In genomic region chr11:52744593-52745450, GRCm38 (mm10) we compare ENCODE assay signal across 19 mouse cellular contexts. TPM values are rescaled to one million over a fixed set of nuclear protein-coding genes. Genes with fewer than 3 reads are reported as not detected.
DNase-seq lines count a peak whose midpoint lies in the region; ATAC-seq and TF ChIP-seq lines count a peak whose summit lies in the region.
"Had no signal": no experiment of that assay in that cellular context is flagged by ENCODE, and none has a peak within 500 bp of the region (broad histone marks: within the 10 kb centered on the region; RNA-seq: fewer than 3 reads in every experiment).

No protein-coding gene starts in this region.

- H3K9ac ChIP-seq in lung, embryonic 16.5 days (ENCODE audit: low read length): no peak overlapping the region
- no peak overlapping the region for H3K9ac ChIP-seq in heart, embryonic 12.5 days
- H3K9ac ChIP-seq in intestine, embryonic 14.5 days (ENCODE audit: low read length): no peak overlapping the region
- H3K9ac ChIP-seq in stomach, postnatal 0 days (ENCODE audit: low read length): no peak overlapping the region
- H3K9ac ChIP-seq: embryonic facial prominence, embryonic 12.5 days; hindbrain, embryonic 14.5 days; liver, postnatal 0 days had no signal

- no peaks in the 10 kb centered on the region for H3K27me3 ChIP-seq in lung, embryonic 16.5 days (ENCODE audit: control insufficient read depth, insufficient read depth, low read depth, low read length)
- H3K27me3 ChIP-seq in heart, embryonic 12.5 days (replicated peaks): no peaks in the 10 kb centered on the region
- H3K27me3 ChIP-seq in intestine, embryonic 14.5 days (replicated peaks; ENCODE audit: control insufficient read depth, insufficient read depth, low read length): no peaks in the 10 kb centered on the region
- H3K27me3 ChIP-seq in stomach, postnatal 0 days (ENCODE audit: control insufficient read depth, insufficient read depth, low read length): no peaks in the 10 kb centered on the region
- H3K27me3 ChIP-seq: embryonic facial prominence, embryonic 12.5 days had no signal

- no peaks in the 10 kb centered on the region for H3K9me3 ChIP-seq in lung, embryonic 16.5 days (ENCODE audit: control insufficient read depth, low read length)
- peaks cover 2% of the 10 kb centered on the region; the same call in 1 of the 2 replicates for H3K9me3 ChIP-seq in heart, embryonic 12.5 days (replicated peaks)
- H3K9me3 ChIP-seq in intestine, embryonic 14.5 days (ENCODE audit: control insufficient read depth, low read length): no peaks in the 10 kb centered on the region
- H3K9me3 ChIP-seq in stomach, postnatal 0 days (ENCODE audit: control insufficient read depth, low read length): no peaks in the 10 kb centered on the region
- H3K9me3 ChIP-seq: embryonic facial prominence, embryonic 12.5 days; midbrain, embryonic 10.5 days had no signal

- TF ChIP-seq CTCF in stomach, postnatal 0 days (IDR thresholded peaks at IDR 0.05; ENCODE audit: low read depth): no peak

- H3K4me2 ChIP-seq in lung, embryonic 16.5 days (ENCODE audit: low read depth, low read length): no peak overlapping the region
- H3K4me2 ChIP-seq in heart, embryonic 12.5 days: peak overlapping the region; percentile 36
- H3K4me2 ChIP-seq in intestine, embryonic 14.5 days (ENCODE audit: low read length): no peak overlapping the region
- H3K4me2 ChIP-seq in stomach, postnatal 0 days (replicated peaks; ENCODE audit: low read depth): no peak overlapping the region
- H3K4me2 ChIP-seq: embryonic facial prominence, embryonic 12.5 days; hindbrain, embryonic 14.5 days had no signal

- no peak overlapping the region for H3K4me3 ChIP-seq in lung, embryonic 16.5 days (ENCODE audit: low read length)
- H3K4me3 ChIP-seq in heart, embryonic 12.5 days: no peak overlapping the region
- no peak overlapping the region for H3K4me3 ChIP-seq in intestine, embryonic 14.5 days (ENCODE audit: low read depth, low read length)
- no peak overlapping the region for H3K4me3 ChIP-seq in stomach, postnatal 0 days (ENCODE audit: low read depth, low read length)
- H3K4me3 ChIP-seq: embryonic facial prominence, embryonic 12.5 days; midbrain, embryonic 10.5 days had no signal

- H3K36me3 ChIP-seq in lung, embryonic 16.5 days (ENCODE audit: control insufficient read depth, insufficient read depth, low read length): no peaks in the 10 kb centered on the region
- H3K36me3 ChIP-seq in heart, embryonic 12.5 days: no peaks in the 10 kb centered on the region
- no peaks in the 10 kb centered on the region for H3K36me3 ChIP-seq in intestine, embryonic 14.5 days (ENCODE audit: control insufficient read depth, insufficient read depth, low read length)
- H3K36me3 ChIP-seq in stomach, postnatal 0 days (ENCODE audit: control insufficient read depth, insufficient read depth, low read length): no peaks in the 10 kb centered on the region
- H3K36me3 ChIP-seq: embryonic facial prominence, embryonic 12.5 days; midbrain, embryonic 10.5 days had no signal

- peak overlapping the region; percentile 25 for H3K27ac ChIP-seq in lung, embryonic 16.5 days (ENCODE audit: low read length)
- peak overlapping the region; percentile 96 for H3K27ac ChIP-seq in heart, embryonic 12.5 days (ENCODE audit: poor library complexity, severe bottlenecking)
- no peak overlapping the region for H3K27ac ChIP-seq in intestine, embryonic 14.5 days (ENCODE audit: low read depth)
- no peak overlapping the region for H3K27ac ChIP-seq in stomach, postnatal 0 days (replicated peaks)
- H3K27ac ChIP-seq: embryonic facial prominence, embryonic 12.5 days; hindbrain, embryonic 14.5 days; midbrain, embryonic 10.5 days had no signal

- ATAC-seq in lung, embryonic 16.5 days (ENCODE audit: low read depth): peak; percentile 60
- 0 out of 2 replicates have a peak, but pooled peaks have one; percentile 22 for ATAC-seq in heart, embryonic 12.5 days (ENCODE audit: insufficient number of reproducible peaks, low FRiP score)
- 0 out of 2 replicates have a peak, but pooled peaks have one; percentile 40 for ATAC-seq in intestine, embryonic 14.5 days (replicated peaks; ENCODE audit: low FRiP score, low TSS enrichment, low read depth)
- ATAC-seq in stomach, postnatal 0 days (ENCODE audit: low FRiP score, low TSS enrichment): 0 out of 2 replicates have a peak, but pooled peaks have one; percentile 35
- ATAC-seq: forebrain, embryonic 16.5 days; liver, postnatal 0 days had no signal

- DNase-seq in lung, postnatal 4 days: no peak
- no peak for DNase-seq in intestine, embryonic 14.5 days (ENCODE audit: low spot score)
- no peak for DNase-seq in stomach, postnatal 0 days (ENCODE audit: low spot score)
- DNase-seq in left cerebral cortex, adult 8-10 months (ENCODE audit: low spot score in 2 of 2): no peak
- DNase-seq in gastrocnemius, adult 8-10 months (ENCODE audit: low spot score in 2 of 2): no peak
- no peak for DNase-seq in layer of hippocampus, postnatal 14 days (ENCODE audit: low spot score in 2 of 2)
- DNase-seq: adrenal gland, postnatal 10 days; cerebellum, adult 11-12 months; kidney, adult 2 months; kidney, postnatal 14 days; liver; liver, postnatal 0 days; right cerebral cortex, postnatal 25 days had no signal

- 24% methylated on average over 9 of the region's 9 CpGs for WGBS in lung, embryonic 16.5 days
- WGBS in heart, embryonic 12.5 days: 15% methylated on average over 9 of the region's 9 CpGs
- 41% methylated on average over 9 of the region's 9 CpGs for WGBS in intestine, embryonic 14.5 days
- WGBS in stomach, postnatal 0 days: 39% methylated on average over 9 of the region's 9 CpGs

- TF ChIP-seq EP300 in stomach, postnatal 0 days (optimal IDR thresholded peaks at IDR 0.05): no peak

- no peaks in the 10 kb centered on the region; the same call in 1 of the 2 replicates for H3K4me1 ChIP-seq in lung, embryonic 16.5 days (replicated peaks; ENCODE audit: control insufficient read depth, insufficient read depth, low read length)
- peaks cover 26% of the 10 kb centered on the region for H3K4me1 ChIP-seq in heart, embryonic 12.5 days (replicated peaks)
- no peaks in the 10 kb centered on the region for H3K4me1 ChIP-seq in intestine, embryonic 14.5 days (replicated peaks; ENCODE audit: control insufficient read depth, insufficient read depth, low read length)
- no peaks in the 10 kb centered on the region for H3K4me1 ChIP-seq in stomach, postnatal 0 days (replicated peaks; ENCODE audit: control insufficient read depth, insufficient read depth)
- H3K4me1 ChIP-seq: embryonic facial prominence, embryonic 12.5 days had no signal

RNA-seq across cellular contexts. Expression of gene Fstl4, which starts 19.6 kb away (rescaled TPM):
- polyA plus RNA-seq in lung, embryonic 16.5 days (2015; fragmentation: Nextera tagmentation; extraction: Ambion mirVana): 11.3 and 11.7 TPM in 2 replicates
- 14.1 and 14.8 TPM in 2 replicates for polyA plus RNA-seq in heart, embryonic 12.5 days (2016; fragmentation: Nextera tagmentation; extraction: Ambion mirVana)
- polyA plus RNA-seq in intestine, embryonic 14.5 days (2014; fragmentation: Nextera tagmentation; extraction: Ambion mirVana): 6.8 and 7.7 TPM in 2 replicates
- 1.1 TPM in 2 replicates for polyA plus RNA-seq in stomach, postnatal 0 days (2015; fragmentation: Nextera tagmentation; extraction: Ambion mirVana)
- total RNA-seq in left cerebral cortex, adult 8-10 months (2022): 10 to 100 TPM; 27.9 to 29.7 (median 28.9) TPM
- not detected for total RNA-seq in gastrocnemius, adult 8-10 months (2022)
- 10 to 100 TPM; 14.4 to 14.8 TPM for total RNA-seq in layer of hippocampus, postnatal 14 days (2021)
- polyA plus RNA-seq: liver, postnatal 0 days had no signal

Comparison
In these comparisons a context has a peak if more than half of its experiments do, and no peak if none do; other contexts are left out.
1. H3K27ac ChIP-seq: peak in lung, embryonic 16.5 days (single experiment) and heart, embryonic 12.5 days (single experiment); none in intestine, embryonic 14.5 days (single experiment) and stomach, postnatal 0 days (single experiment).
2. Peak in every context shown above with its lines, with median percentiles within 50 percentile points of each other: ATAC-seq.